Comparison of ENCODE assay signal across 9 mouse cellular contexts in the genomic region with DNA sequence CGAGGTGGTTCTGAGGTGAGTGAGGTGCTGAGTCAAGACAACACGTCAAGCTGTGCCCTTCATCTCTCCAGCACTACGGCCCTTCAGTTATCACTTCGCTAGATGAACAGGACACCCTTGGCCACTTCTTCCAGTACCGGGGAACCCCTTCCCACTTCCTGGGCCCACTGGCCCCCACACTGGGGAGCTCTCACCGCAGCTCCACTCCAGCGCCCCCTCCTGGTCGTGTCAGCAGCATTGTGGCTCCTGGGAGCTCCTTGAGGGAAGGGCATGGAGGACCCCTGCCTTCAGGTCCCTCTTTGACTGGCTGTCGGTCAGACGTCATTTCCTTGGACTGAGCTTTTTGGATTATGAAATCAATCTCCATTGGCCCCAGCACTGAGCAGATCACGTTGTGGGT. TPM values are rescaled to one million over a fixed set of nuclear protein-coding genes. Genes with fewer than 3 reads are reported as not detected.
DNase-seq lines count a peak whose midpoint lies in the region; TF ChIP-seq lines count a peak whose summit lies in the region.
"Had no signal": no experiment of that assay in that cellular context is flagged by ENCODE, and none has a peak within 500 bp of the region (broad histone marks: within the 10 kb centered on the region; RNA-seq: fewer than 3 reads in every experiment).

No protein-coding gene starts in this region.

- H3K9me3 ChIP-seq in E14TG2a.4 (ENCODE audit: low read length) = no peaks in the 10 kb centered on the region
- H3K9me3 ChIP-seq: megakaryocyte, embryonic 14.5 days had no signal

- no peak overlapping the region for H3K27ac ChIP-seq in layer of hippocampus, adult 2 months

- H3K4me1 ChIP-seq in E14TG2a.4 (replicated peaks; ENCODE audit: low read depth, low read length) = peaks cover 79% of the 10 kb centered on the region

- H3K27me3 ChIP-seq in E14TG2a.4 (ENCODE audit: insufficient read depth, low read length) = peaks cover 10% of the 10 kb centered on the region

- H3K36me3 ChIP-seq in E14TG2a.4 (ENCODE audit: insufficient read depth, low read length) = peaks cover 71% of the 10 kb centered on the region

- no peak overlapping the region for H3K4me3 ChIP-seq in layer of hippocampus, adult 2 months
- no peak overlapping the region for H3K4me3 ChIP-seq in E14TG2a.4 (replicated peaks; ENCODE audit: low read length)
- H3K4me3 ChIP-seq: megakaryocyte, embryonic 14.5 days had no signal

- peak; percentile 74 for TF ChIP-seq CTCF in layer of hippocampus, adult 2 months (conservative IDR thresholded peaks at IDR 0.05)
- TF ChIP-seq CTCF in E14TG2a.4 (conservative IDR thresholded peaks at IDR 0.05; ENCODE audit: low read length) = peak; percentile 72

- DNase-seq in cerebellum, adult 9-10 months = peak; percentile 24
- DNase-seq in cerebellum, adult 9-11 months = no peak
- no peak for DNase-seq in layer of hippocampus, adult 2 months (ENCODE audit: low spot score in 2 of 2)
- DNase-seq in layer of hippocampus, adult 8-10 months (ENCODE audit: low spot score in 2 of 2) = no peak
- peak; percentile 46 for DNase-seq in naive thymus-derived CD4-positive, alpha-beta T cell, adult 2 months (ENCODE audit: low read depth)
- no peak for DNase-seq in yolk sac, embryonic 10.5 days (ENCODE audit: low spot score)
- DNase-seq in right cerebral cortex, adult 18-20 months = no peak

RNA-seq across cellular contexts. Expression of a gene that starts 3.6 kb away (rescaled TPM):
- 10 to 100 TPM; 15.0 to 16.2 TPM for total RNA-seq in layer of hippocampus, adult 2 months (2021)
- total RNA-seq in layer of hippocampus, adult 8-10 months (2022) = 10 to 100 TPM; 12.6 to 18.6 (median 14.5) TPM

RNA-seq across cellular contexts. Expression of a gene that starts 8.6 kb away (rescaled TPM):
- 10 to 100 TPM; 32.5 to 44.4 TPM for total RNA-seq in layer of hippocampus, adult 2 months (2021)
- 10 to 100 TPM; 30.3 to 37.7 (median 34.3) TPM for total RNA-seq in layer of hippocampus, adult 8-10 months (2022)

RNA-seq across cellular contexts. Expression of a gene that starts 22.6 kb away (rescaled TPM):
- total RNA-seq in layer of hippocampus, adult 2 months (2021) = 10 to 100 TPM; 23.5 to 24.0 TPM
- 10 to 100 TPM; 23.0 to 25.4 (median 25.0) TPM for total RNA-seq in layer of hippocampus, adult 8-10 months (2022)

RNA-seq across cellular contexts. Expression of a gene that starts 22.7 kb away (rescaled TPM):
- 10 to 100 TPM; 59.7 to 61.3 TPM for total RNA-seq in layer of hippocampus, adult 2 months (2021)
- total RNA-seq in layer of hippocampus, adult 8-10 months (2022) = 10 to 100 TPM; 58.6 to 61.8 (median 60.4) TPM

RNA-seq across cellular contexts. Expression of a gene that starts 34.8 kb away (rescaled TPM):
- total RNA-seq in layer of hippocampus, adult 2 months (2021) = 1 to 10 TPM; 6.3 to 6.7 TPM
- total RNA-seq in layer of hippocampus, adult 8-10 months (2022) = 1 to 10 TPM; 5.9 to 8.7 (median 6.7) TPM

Comparison
In these comparisons a context has a peak if more than half of its experiments do, and no peak if none do; other contexts are left out.
1. DNase-seq: peak in cerebellum, adult 9-10 months (single experiment) and naive thymus-derived CD4-positive, alpha-beta T cell, adult 2 months (single experiment); none in cerebellum, adult 9-11 months (single experiment), layer of hippocampus, adult 2 months (0 of 2), layer of hippocampus, adult 8-10 months (0 of 2), yolk sac, embryonic 10.5 days (single experiment) and right cerebral cortex, adult 18-20 months (single experiment).